Mouse (Mus musculus) myocyte (in vitro differentiated cells): ENCODE data around the gene Gm28042. TPM values are rescaled to one million over a fixed set of nuclear protein-coding genes. Genes with fewer than 3 reads are reported as not detected.
A peak's percentile ranks its signal among the peaks of the same experiment; 100 is the strongest.

ENCODE experiments used
- H3K27me3 ChIP-seq: one replicate; pipeline ENCODE4 v1.6.1; 2011; ENCODE audit not compliant: control insufficient read depth, insufficient read depth, insufficient read length
- H3K36me3 ChIP-seq: one replicate; pipeline ENCODE4 v1.6.1; 2011; ENCODE audit not compliant: control insufficient read depth, insufficient read depth
- H3K4me2 ChIP-seq: one replicate; pipeline ENCODE4 v1.6.1; 2011; ENCODE audit warnings: low read depth, control low read depth
- H3K4me3 ChIP-seq: one replicate; pipeline ENCODE4 v1.5.1; 2011; ENCODE audit warnings: mild to moderate bottlenecking, control low read depth, moderate library complexity
- H3K79me2 ChIP-seq: one replicate; pipeline ENCODE4 v1.6.1; 2011; ENCODE audit not compliant: control insufficient read depth, insufficient read depth
- H3ac ChIP-seq: one replicate; pipeline ENCODE4 v1.6.1; 2011; ENCODE audit not compliant: control insufficient read depth, insufficient read length
- CEBPB ChIP-seq: IDR thresholded peaks from 2 replicates; pipeline ENCODE4 v1.6.1; 2011; ENCODE audit warnings: mild to moderate bottlenecking, moderate library complexity; ENCODE audit not compliant: poor library complexity, insufficient read depth, severe bottlenecking
- E2F4 ChIP-seq: IDR thresholded peaks from one replicate; pipeline ENCODE4 v1.6.1; 2011; ENCODE audit warnings: mild to moderate bottlenecking, control low read depth, moderate library complexity; ENCODE audit not compliant: insufficient read depth
- MAX ChIP-seq: IDR thresholded peaks from one replicate; pipeline ENCODE4 v1.6.1; 2011; ENCODE audit warnings: low read depth, mild to moderate bottlenecking, control low read depth
- MYOD1 ChIP-seq, 3 experiments: IDR thresholded peaks; one replicate each; pipeline ENCODE4 v1.6.1; 2011; ENCODE audit warnings: control low read depth in 2 of 3, low read depth in 2 of 3, mild to moderate bottlenecking in 2 of 3, moderate library complexity in 1 of 3; ENCODE audit not compliant: insufficient read length in 2 of 3, control insufficient read depth in 1 of 3
- MYOG ChIP-seq, 3 experiments: IDR thresholded peaks; one replicate each; pipeline ENCODE4 v1.6.1; 2011; ENCODE audit warnings: control low read depth in 2 of 3, low read depth in 2 of 3, mild to moderate bottlenecking in 2 of 3; ENCODE audit not compliant: insufficient read length in 2 of 3, control insufficient read depth in 1 of 3, insufficient read depth in 1 of 3
- POLR2A ChIP-seq: IDR thresholded peaks from one replicate; pipeline ENCODE4 v1.6.1; 2011; ENCODE audit warnings: low read depth, mild to moderate bottlenecking, control low read depth, moderate library complexity; ENCODE audit not compliant: insufficient read length
- POLR2AphosphoS2 ChIP-seq: IDR thresholded peaks from one replicate; pipeline ENCODE4 v1.6.1; 2011; ENCODE audit warnings: low read depth, control low read depth; ENCODE audit not compliant: insufficient read length
- REST ChIP-seq: IDR thresholded peaks from one replicate; pipeline ENCODE4 v1.6.1; 2011; ENCODE audit warnings: mild to moderate bottlenecking, control low read depth, moderate library complexity; ENCODE audit not compliant: insufficient read depth, insufficient read length
- SRF ChIP-seq: IDR thresholded peaks from one replicate; pipeline ENCODE4 v1.6.1; 2011; ENCODE audit warnings: low read depth; ENCODE audit not compliant: control insufficient read depth, insufficient read length
- TCF12 ChIP-seq: IDR thresholded peaks from one replicate; pipeline ENCODE4 v1.6.1; 2011; ENCODE audit warnings: mild to moderate bottlenecking, control low read depth; ENCODE audit not compliant: poor library complexity, insufficient read depth, severe bottlenecking
- TCF3 ChIP-seq: IDR thresholded peaks from one replicate; pipeline ENCODE4 v1.6.1; 2011; ENCODE audit warnings: low read depth, control low read depth; ENCODE audit not compliant: insufficient read length
- USF1 ChIP-seq: IDR thresholded peaks from one replicate; pipeline ENCODE4 v1.6.1; 2011; ENCODE audit warnings: low read depth, mild to moderate bottlenecking, control low read depth, moderate library complexity
- polyA plus RNA-seq: library from polyadenylated mRNA; unstranded; fragments of >200 nt; fragmentation: generic; extraction: Trizol; gene quantifications from one replicate; pipeline ENCODE4 v1.2.1, GENCODE M21; 2012; ENCODE audit warnings: missing spikeins

Gene Gm28042
- polyA plus RNA-seq, result 1.1 TPM

GRCm38 (mm10) chr2:120026984-120027949 lies at the start of gene Gm28042, which contains the start of gene Jmjd7:
Gene Gm28042 (plus strand): TSS chr2:120027493.
Gene Jmjd7 (plus strand): TSS chr2:120027483.
- H3K36me3 ChIP-seq, result no peaks in the 10 kb centered on the region

GRCm38 (mm10) chr2:119980343-119980986 lies 46.8 kb upstream of the Gm28042 start:
- no peaks in the 10 kb centered on the region for H3K27me3 ChIP-seq
- H3K4me3 ChIP-seq, result no peak overlapping the region
- no peak overlapping the region for H3K4me2 ChIP-seq
- H3K36me3 ChIP-seq, result no peaks in the 10 kb centered on the region
- no peak overlapping the region for H3ac ChIP-seq
- TF ChIP-seq SRF (no peak), TCF12 (no peak), TCF3 (no peak), POLR2A (no peak), MYOG (IDR thresholded peaks at IDR 0.05; ENCODE audit: control insufficient read depth in 1 of 3, insufficient read depth in 1 of 3, insufficient read length in 2 of 3, low read depth in 2 of 3) (no peak), USF1 (no peak), E2F4 (no peak), MYOD1 (IDR thresholded peaks at IDR 0.05; ENCODE audit: control insufficient read depth in 1 of 3, insufficient read length in 2 of 3, low read depth in 2 of 3) (no peak), MAX (no peak), CEBPB (no peak), REST (no peak), POLR2AphosphoS2 (no peak)
- no peaks in the 10 kb centered on the region for H3K79me2 ChIP-seq

More at GRCm38 (mm10) chr2:120026984-120027949, at the start of gene Gm28042, which contains the start of gene Jmjd7:
- Histone ChIP-seq H3ac (peak within 1 kb of the TSS; percentile 51), H3K79me2 (no peaks in the 10 kb centered on the region), H3K4me3 (peak within 1 kb of the TSS; percentile 57), H3K4me2 (peak within 1 kb of the TSS; percentile 86), H3K27me3 (no peaks in the 10 kb centered on the region)
- no peak for TF ChIP-seq CEBPB
- no peak for TF ChIP-seq REST
- no peak for TF ChIP-seq TCF3
- TF ChIP-seq MYOG (IDR thresholded peaks at IDR 0.05; ENCODE audit: control insufficient read depth in 1 of 3, insufficient read depth in 1 of 3, insufficient read length in 2 of 3, low read depth in 2 of 3), result no peak
- TF ChIP-seq USF1, result no peak
- TF ChIP-seq TCF12, result no peak
- peak; percentile 88 for TF ChIP-seq POLR2A
- peak; percentile 94 for TF ChIP-seq POLR2AphosphoS2
- TF ChIP-seq MAX, result no peak
- no peak for TF ChIP-seq SRF
- no peak for TF ChIP-seq E2F4
- TF ChIP-seq MYOD1 (IDR thresholded peaks at IDR 0.05; ENCODE audit: control insufficient read depth in 1 of 3, insufficient read length in 2 of 3, low read depth in 2 of 3), result no peak

GRCm38 (mm10) chr2:119981631-119982030 lies 45.7 kb upstream of the Gm28042 start:
- no peaks in the 10 kb centered on the region for H3K79me2 ChIP-seq
- TF ChIP-seq E2F4 (no peak), CEBPB (no peak), POLR2AphosphoS2 (no peak), MYOD1 (IDR thresholded peaks at IDR 0.05; ENCODE audit: control insufficient read depth in 1 of 3, insufficient read length in 2 of 3, low read depth in 2 of 3) (no peak), MAX (no peak), REST (no peak), TCF12 (no peak), SRF (no peak), TCF3 (no peak), POLR2A (no peak), MYOG (IDR thresholded peaks at IDR 0.05; ENCODE audit: control insufficient read depth in 1 of 3, insufficient read depth in 1 of 3, insufficient read length in 2 of 3, low read depth in 2 of 3) (no peak), USF1 (no peak)
- H3K4me2 ChIP-seq, result no peak overlapping the region

GRCm38 (mm10) chr2:119985871-119986270 lies 41.4 kb upstream of the Gm28042 start:
- no peak for TF ChIP-seq USF1
- TF ChIP-seq E2F4, result no peak
- TF ChIP-seq MYOG (IDR thresholded peaks at IDR 0.05; ENCODE audit: control insufficient read depth in 1 of 3, insufficient read depth in 1 of 3, insufficient read length in 2 of 3, low read depth in 2 of 3), result no peak
- TF ChIP-seq MYOD1 (IDR thresholded peaks at IDR 0.05; ENCODE audit: control insufficient read depth in 1 of 3, insufficient read length in 2 of 3, low read depth in 2 of 3), result no peak
- no peak for TF ChIP-seq POLR2A
- no peak for TF ChIP-seq REST
- no peak for TF ChIP-seq CEBPB
- TF ChIP-seq MAX, result no peak
- no peak for TF ChIP-seq TCF3
- no peak for TF ChIP-seq TCF12
- TF ChIP-seq SRF, result no peak
- no peak for TF ChIP-seq POLR2AphosphoS2
- H3K27me3 ChIP-seq, result no peaks in the 10 kb centered on the region

More at GRCm38 (mm10) chr2:119981631-119982030, 45.7 kb upstream of the Gm28042 start:
- Histone ChIP-seq H3K4me3 (no peak overlapping the region), H3K36me3 (no peaks in the 10 kb centered on the region), H3ac (no peak overlapping the region), H3K27me3 (no peaks in the 10 kb centered on the region)

More at GRCm38 (mm10) chr2:119985871-119986270, 41.4 kb upstream of the Gm28042 start:
- no peak overlapping the region for H3K4me2 ChIP-seq
- no peaks in the 10 kb centered on the region for H3K36me3 ChIP-seq
- no peaks in the 10 kb centered on the region for H3K79me2 ChIP-seq
- no peak overlapping the region for H3K4me3 ChIP-seq
- H3ac ChIP-seq, result no peak overlapping the region
